Mouse (Mus musculus) inflammation-experienced regulatory T-cells, adult 16 weeks (primary cell): Measurements from ENCODE around the gene Mchr1. TPM values are rescaled to one million over a fixed set of nuclear protein-coding genes. Genes with fewer than 3 reads are reported as not detected.

Experiments used
- polyA plus RNA-seq: library from polyadenylated mRNA; unstranded; fragments of 100-300 nt; shearing (Covaris generic); gene quantifications from one replicate; pipeline ENCODE4 v1.2.1, GENCODE M21; 2017

Gene Mchr1
- polyA plus RNA-seq: not detected

GRCm38 (mm10) chr15:81235086-81235920, at the start of gene Mchr1:
Mchr1 (plus strand) TSS chr15:81235499.

GRCm38 (mm10) chr15:81190630-81191178, 44.6 kb upstream of the Mchr1 start, which contains the start of gene Mrtfa:
Mrtfa (minus strand) TSS chr15:81190757.

Other genes starting within 250 kb of the Mchr1 start
- gene Mrtfa, start 44.7 kb upstream of the Mchr1 start, polyA plus RNA-seq: 117 TPM
- 72.0 TPM for gene Slc25a17, start 125.3 kb downstream of the Mchr1 start, polyA plus RNA-seq
- gene St13, start 164.6 kb downstream of the Mchr1 start, polyA plus RNA-seq: 161 TPM
- gene Xpnpep3, start 164.6 kb downstream of the Mchr1 start, polyA plus RNA-seq: 14.0 TPM
- gene Dnajb7, start 172.8 kb downstream of the Mchr1 start, polyA plus RNA-seq: 0.71 TPM
- gene Rbx1, start 230.8 kb downstream of the Mchr1 start, polyA plus RNA-seq: 351 TPM